Mouse (Mus musculus): ENCODE measurements at regions not wholly inside any gene's neighbourhood (a gene's known extent, or its start where the extent isn't known, plus 50 kb on each side); places are given as distances from the start of the nearest gene placed in this dataset.

- TF ChIP-seq POLR2A (IDR thresholded peaks at IDR 0.05; ENCODE audit: low read depth, low read length) = no peak
- TF ChIP-seq CTCF (IDR thresholded peaks at IDR 0.05; ENCODE audit: borderline replicate concordance, insufficient read depth, low read length) = no peak
Measured at GRCm38 (mm10) chr1:141440234-141440633, 1194.3 kb downstream of the Kcnt2 start.

GRCm38 (mm10) chr1:141450960-141451359 is 1205.0 kb downstream of the Kcnt2 start:
- no peaks in the 10 kb centered on the region for H3K4me1 ChIP-seq (ENCODE audit: control insufficient read depth, insufficient read depth, low read length)
- no peak for TF ChIP-seq POLR2A (IDR thresholded peaks at IDR 0.05; ENCODE audit: low read depth, low read length)
- TF ChIP-seq CTCF (IDR thresholded peaks at IDR 0.05; ENCODE audit: borderline replicate concordance, insufficient read depth, low read length) = no peak
- H3K4me3 ChIP-seq (ENCODE audit: insufficient read depth, low read length) = no peak overlapping the region
- no peak overlapping the region for H3K27ac ChIP-seq (ENCODE audit: insufficient read depth, low read length)

More at GRCm38 (mm10) chr1:141440234-141440633, 1194.3 kb downstream of the Kcnt2 start:
- H3K27ac ChIP-seq (ENCODE audit: insufficient read depth, low read length) = no peak overlapping the region
- no peaks in the 10 kb centered on the region; the same call in 1 of the 2 replicates for H3K4me1 ChIP-seq (ENCODE audit: control insufficient read depth, insufficient read depth, low read length)
- no peak overlapping the region for H3K4me3 ChIP-seq (ENCODE audit: insufficient read depth, low read length)

- Histone ChIP-seq H3K4me3 (ENCODE audit: insufficient read depth, low read length) (no peak overlapping the region), H3K4me1 (ENCODE audit: control insufficient read depth, insufficient read depth, low read length) (no peaks in the 10 kb centered on the region), H3K27ac (ENCODE audit: insufficient read depth, low read length) (no peak overlapping the region)
- TF ChIP-seq CTCF (IDR thresholded peaks at IDR 0.05; ENCODE audit: borderline replicate concordance, insufficient read depth, low read length) = no peak
- TF ChIP-seq POLR2A (IDR thresholded peaks at IDR 0.05; ENCODE audit: low read depth, low read length) = no peak
Measured at GRCm38 (mm10) chr1:141464576-141464975, 1218.6 kb downstream of the Kcnt2 start.

Data from embryonic fibroblast, embryonic 13.5 days (primary cell).